Mouse (Mus musculus) urinary bladder, adult 2 months (tissue): ENCODE measurements around the gene Sult1a1. TPM values are rescaled to one million over a fixed set of nuclear protein-coding genes. Genes with fewer than 3 reads are reported as not detected.
"Not testable (repeated sequence)": the region's sequence is repeated elsewhere in the genome, so short reads cannot be mapped to it uniquely, and the experiment has no call there.

Experiments used
- DNase-seq: peaks from one replicate; pipeline ENCODE4 v3.0.0; 2022; ENCODE audit warnings: low spot score
- polyA plus RNA-seq: library from polyadenylated mRNA; depleted of rRNA; stranded (reverse); fragments of >200 nt; gene quantifications from 2 replicates; pipeline ENCODE4 v1.2.3, GENCODE M21; 2012

Sult1a1 gene
- polyA plus RNA-seq, 1 experiment = 28.5 TPM

GRCm38 (mm10) chr7:126663646-126664045 lies 12.6 kb downstream of the Sult1a1 start:
- DNase-seq = no peak

- DNase-seq = no peak
Observed at GRCm38 (mm10) chr7:126659771-126660170, 16.5 kb downstream of the Sult1a1 start.

- DNase-seq = no peak
Observed at GRCm38 (mm10) chr7:126657522-126657921, 18.7 kb downstream of the Sult1a1 start.

GRCm38 (mm10) chr7:126655695-126656094 lies 20.5 kb downstream of the Sult1a1 start:
- no peak for DNase-seq

GRCm38 (mm10) chr7:126653991-126654390 lies 22.2 kb downstream of the Sult1a1 start:
- no peak for DNase-seq

GRCm38 (mm10) chr7:126650852-126651251 lies 25.4 kb downstream of the Sult1a1 start:
- DNase-seq = no peak

- DNase-seq = peak; percentile 96
Observed at GRCm38 (mm10) chr7:126649231-126650051, 26.8 kb downstream of the Sult1a1 start, which contains the start of gene Sgf29. Sgf29 (plus strand) TSS chr7:126649309.

- no peak for DNase-seq
Observed at GRCm38 (mm10) chr7:126648486-126648885, 27.7 kb downstream of the Sult1a1 start.

- DNase-seq = no peak
Observed at GRCm38 (mm10) chr7:126645708-126646107, 30.5 kb downstream of the Sult1a1 start.

GRCm38 (mm10) chr7:126644914-126645313 lies 31.3 kb downstream of the Sult1a1 start:
- no peak for DNase-seq

- DNase-seq = no peak
Observed at GRCm38 (mm10) chr7:126644345-126644744, 31.9 kb downstream of the Sult1a1 start.

- not testable (repeated sequence) for DNase-seq
Observed at GRCm38 (mm10) chr7:126643244-126643617, 33.0 kb downstream of the Sult1a1 start.

GRCm38 (mm10) chr7:126642545-126643243 lies 33.5 kb downstream of the Sult1a1 start:
- DNase-seq = no peak

- DNase-seq = no peak
Observed at GRCm38 (mm10) chr7:126636733-126637520, 39.3 kb downstream of the Sult1a1 start.

GRCm38 (mm10) chr7:126635375-126635774 lies 40.9 kb downstream of the Sult1a1 start:
- no peak for DNase-seq

- DNase-seq = no peak
Observed at GRCm38 (mm10) chr7:126632478-126632877, 43.8 kb downstream of the Sult1a1 start.

GRCm38 (mm10) chr7:126630824-126631518 lies 45.3 kb downstream of the Sult1a1 start, which contains the start of gene Nupr1:
Nupr1 (minus strand) TSS chr7:126630861.
- no peak for DNase-seq

GRCm38 (mm10) chr7:126629915-126630314 lies 46.3 kb downstream of the Sult1a1 start:
- DNase-seq = no peak

- no peak for DNase-seq
Observed at GRCm38 (mm10) chr7:126628111-126628510, 48.1 kb downstream of the Sult1a1 start.

GRCm38 (mm10) chr7:126625807-126626600 lies 50.2 kb downstream of the Sult1a1 start:
- no peak for DNase-seq

GRCm38 (mm10) chr7:126625369-126625768 lies 50.9 kb downstream of the Sult1a1 start:
- DNase-seq = peak; percentile 45
